Mouse (Mus musculus) gonadal fat pad, adult 2 months (tissue): Measurements from ENCODE around the gene Gm21983. TPM values are rescaled to one million over a fixed set of nuclear protein-coding genes. Genes with fewer than 3 reads are reported as not detected.

ENCODE experiments used
- DNase-seq: peaks from one replicate; pipeline ENCODE4 v3.0.0-alpha.2; 2012; ENCODE audit warnings: low read depth
- polyA plus RNA-seq: library from polyadenylated mRNA; depleted of rRNA; stranded (reverse); fragments of >200 nt; gene quantifications from 2 replicates; pipeline ENCODE4 v1.2.3, GENCODE M21; 2012

Gm21983 gene
- polyA plus RNA-seq, 1 experiment: 0.34 TPM

GRCm38 (mm10) chr7:27160921-27161320 lies 20.0 kb downstream of the Gm21983 start:
- no peak for DNase-seq

GRCm38 (mm10) chr7:27159882-27160281 lies 21.0 kb downstream of the Gm21983 start:
- no peak for DNase-seq

DNA sequence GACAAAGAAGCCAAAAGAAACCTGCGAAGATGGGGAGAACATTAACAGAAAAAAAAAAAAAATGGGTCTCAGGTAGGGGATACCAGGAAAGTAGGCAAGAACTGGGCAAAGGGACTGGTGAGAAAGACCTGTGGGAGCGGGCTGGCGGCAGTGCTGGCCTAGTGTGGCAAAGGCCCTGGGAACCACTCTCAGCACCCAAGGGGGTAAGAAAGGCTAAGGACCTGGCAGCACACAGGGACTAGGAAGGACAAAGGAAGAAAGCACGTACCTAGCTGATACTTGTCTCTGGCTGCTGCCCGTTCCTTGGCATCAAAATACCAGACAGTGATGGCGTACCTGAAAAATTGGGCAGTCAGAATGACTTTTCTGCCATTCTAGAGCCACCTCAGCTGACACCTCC lies 21.6 kb downstream of the Gm21983 start:
- DNase-seq: no peak

- no peak for DNase-seq
Measured at GRCm38 (mm10) chr7:27158171-27158570, 22.7 kb downstream of the Gm21983 start.

GRCm38 (mm10) chr7:27156005-27156404 lies 24.9 kb downstream of the Gm21983 start:
- DNase-seq: no peak

GRCm38 (mm10) chr7:27153205-27153764 lies 27.6 kb downstream of the Gm21983 start, which contains the start of gene Cyp2t4:
Cyp2t4 (plus strand) TSS chr7:27153714.
- DNase-seq: no peak

GRCm38 (mm10) chr7:27136410-27136996 lies 44.4 kb downstream of the Gm21983 start:
- no peak for DNase-seq

- no peak for DNase-seq
Measured at GRCm38 (mm10) chr7:27133757-27134156, 47.1 kb downstream of the Gm21983 start.

DNA sequence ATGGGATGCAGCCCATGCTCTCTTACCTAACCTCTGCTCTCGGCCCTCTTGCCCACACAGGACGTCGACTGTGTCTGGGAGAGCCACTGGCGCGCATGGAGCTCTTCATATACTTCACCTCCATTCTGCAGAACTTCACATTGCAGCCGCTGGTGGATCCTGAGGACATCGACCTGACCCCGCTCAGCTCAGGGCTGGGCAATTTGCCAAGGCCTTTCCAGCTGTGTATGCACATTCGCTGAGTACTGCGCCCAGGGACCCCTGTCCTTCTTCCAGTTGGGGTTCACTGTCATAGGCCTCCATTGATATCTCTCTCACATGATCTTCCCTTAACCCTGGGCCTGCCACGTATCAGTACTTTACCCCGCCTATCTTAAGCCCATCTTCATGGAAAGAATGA lies 47.7 kb downstream of the Gm21983 start:
- no peak for DNase-seq

GRCm38 (mm10) chr7:27132588-27132987 lies 48.3 kb downstream of the Gm21983 start:
- no peak for DNase-seq

DNA sequence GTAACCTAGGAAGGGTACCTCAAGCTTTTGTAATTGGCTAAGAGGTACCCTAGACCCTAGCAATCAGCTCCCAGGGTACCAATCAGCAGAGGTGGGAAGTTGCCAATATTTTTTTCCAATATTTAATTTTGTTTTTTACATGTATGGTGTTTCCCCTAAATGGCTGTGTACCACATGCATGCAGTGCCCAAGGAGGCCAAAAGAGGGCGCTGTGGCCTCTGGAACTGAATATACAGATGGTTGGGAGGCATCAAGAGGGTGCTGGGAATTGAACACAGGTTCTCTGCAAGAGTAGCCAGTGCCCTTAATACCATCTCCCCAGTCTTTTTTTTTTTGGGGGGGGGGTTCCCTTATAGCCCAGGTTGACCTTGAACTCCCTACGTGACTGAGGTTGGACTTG lies 49.5 kb downstream of the Gm21983 start:
- DNase-seq: no peak

GRCm38 (mm10) chr7:27130521-27131370 lies 50.1 kb downstream of the Gm21983 start:
- no peak for DNase-seq

GRCm38 (mm10) chr7:27129811-27130210 lies 51.1 kb downstream of the Gm21983 start:
- no peak for DNase-seq

DNA sequence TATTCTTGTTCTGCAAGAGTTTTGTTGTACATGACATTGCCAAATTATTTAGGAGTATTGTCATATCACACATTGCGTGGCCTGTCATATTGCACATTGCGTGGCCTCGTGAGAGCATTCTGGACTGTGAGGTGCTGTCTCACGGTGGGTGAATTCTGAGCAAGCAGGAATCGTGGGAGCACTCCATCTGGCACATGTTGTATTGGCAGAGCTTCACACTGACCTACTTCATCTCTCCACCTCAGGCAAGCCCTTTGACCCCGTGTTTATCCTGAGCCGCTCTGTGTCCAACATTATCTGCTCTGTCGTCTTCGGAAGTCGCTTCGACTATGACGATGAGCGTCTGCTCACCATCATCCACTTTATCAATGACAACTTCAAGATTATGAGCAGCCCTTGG lies 51.9 kb downstream of the Gm21983 start:
- no peak for DNase-seq

DNA sequence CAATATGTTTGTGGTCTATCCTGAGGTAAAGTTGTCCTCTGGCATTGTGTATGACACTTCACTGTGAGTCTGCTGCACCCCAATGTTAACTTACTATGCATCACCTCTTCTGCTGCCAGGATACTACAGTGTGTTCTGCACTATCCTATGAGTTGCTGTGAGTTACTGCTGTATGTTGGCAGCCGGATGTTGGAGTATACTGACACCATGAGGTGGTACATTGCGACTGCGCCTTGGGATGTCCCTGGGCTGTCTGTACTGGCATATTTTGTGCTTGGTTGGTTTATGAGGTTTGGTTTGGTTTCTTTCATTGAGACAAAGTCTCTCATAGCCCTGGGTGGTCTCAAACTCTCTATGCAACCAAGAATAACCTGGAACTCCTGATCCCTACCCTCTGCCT lies 52.7 kb downstream of the Gm21983 start:
- DNase-seq: no peak

GRCm38 (mm10) chr7:27124969-27125368 lies 55.9 kb downstream of the Gm21983 start:
- no peak for DNase-seq

- DNase-seq: no peak
Measured at GRCm38 (mm10) chr7:27124305-27124832, 56.5 kb downstream of the Gm21983 start.

DNA sequence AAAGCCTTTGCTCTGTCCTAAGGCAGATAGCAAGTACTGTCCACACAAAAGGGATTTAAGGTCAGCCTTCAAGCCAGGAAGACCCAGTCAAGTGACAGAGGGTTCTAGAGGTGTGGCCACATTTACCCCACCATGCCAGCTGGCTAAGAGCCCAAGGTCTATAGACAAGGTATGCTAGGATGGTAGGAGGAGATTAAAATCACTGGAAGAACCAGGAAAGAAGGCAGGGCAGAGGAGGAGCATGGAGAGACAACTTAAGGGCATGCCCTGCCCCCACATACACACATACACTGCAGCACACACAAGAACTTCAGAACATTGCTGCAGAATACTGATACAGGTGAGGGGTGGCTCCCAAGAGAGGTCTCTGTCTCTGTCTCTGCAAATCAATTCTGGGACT lies 61.2 kb downstream of the Gm21983 start, which contains the start of gene Cyp2f2:
Cyp2f2 (plus strand) TSS at position 234 of the 400 bp plus-strand sequence.
- DNase-seq: peak; percentile 94
